Mouse (Mus musculus) stomach, postnatal 0 days (tissue): ENCODE data around the gene Txnrd2. TPM values are rescaled to one million over a fixed set of nuclear protein-coding genes. Genes with fewer than 3 reads are reported as not detected.

ENCODE experiments used
- ATAC-seq: fragments of 200-750 bp; cut with Nextera tagmentation; 2 replicates; pipeline ENCODE4 v1.8.0; 2017; ENCODE audit not compliant: low FRiP score, low TSS enrichment
- DNase-seq: peaks from one replicate; pipeline ENCODE4 v3.0.0-alpha.2; 2016; ENCODE audit warnings: low spot score
- H3K27ac ChIP-seq: fragments of 300-500 bp; sonication (generic); replicated peaks from 2 replicates; pipeline ENCODE4 v1.5.1; 2014; ENCODE audit warnings: mild to moderate bottlenecking, control low read depth
- H3K27me3 ChIP-seq: fragments of 300-500 bp; sonication (generic); 2 replicates; pipeline ENCODE4 v1.6.1; 2014; ENCODE audit warnings: low read length; ENCODE audit not compliant: control insufficient read depth, insufficient read depth
- H3K36me3 ChIP-seq: fragments of 300-500 bp; sonication (generic); 2 replicates; pipeline ENCODE4 v1.6.1; 2014; ENCODE audit warnings: low read length, mixed read lengths; ENCODE audit not compliant: control insufficient read depth, insufficient read depth
- H3K4me1 ChIP-seq: fragments of 300-500 bp; sonication (generic); replicated peaks from 2 replicates; pipeline ENCODE4 v1.6.1; 2014; ENCODE audit warnings: antibody characterized with exemption; ENCODE audit not compliant: control insufficient read depth, insufficient read depth
- H3K4me2 ChIP-seq: fragments of 300-500 bp; sonication (generic); replicated peaks from 2 replicates; pipeline ENCODE4 v1.6.1; 2014; ENCODE audit warnings: low read depth, mild to moderate bottlenecking, control low read depth, moderate library complexity
- H3K4me3 ChIP-seq: fragments of 300-500 bp; sonication (generic); 2 replicates; pipeline ENCODE4 v1.5.1; 2014; ENCODE audit warnings: low read depth, low read length, control low read depth
- H3K9ac ChIP-seq: fragments of 300-500 bp; sonication (generic); 2 replicates; pipeline ENCODE4 v1.6.1; 2014; ENCODE audit warnings: mild to moderate bottlenecking, low read length, control low read depth, mixed read lengths
- H3K9me3 ChIP-seq: fragments of 300-500 bp; sonication (generic); 2 replicates; pipeline ENCODE4 v1.6.1; 2016; ENCODE audit warnings: low read length; ENCODE audit not compliant: control insufficient read depth
- CTCF ChIP-seq: IDR thresholded peaks from 2 replicates; pipeline ENCODE4 v1.5.1; 2016; ENCODE audit warnings: antibody characterized with exemption, low read depth, mild to moderate bottlenecking, moderate library complexity
- EP300 ChIP-seq: optimal IDR thresholded peaks from 2 replicates; pipeline ENCODE3; 2016; ENCODE audit warnings: antibody characterized with exemption
- WGBS: fragments of 180-500 bp; shearing (Covaris S2); extraction: QIAGEN DNeasy Blood & Tissue Kit; methylation state at CpG from one replicate; pipeline ENCODE4 v1.1.7; 2014; 5-methylcytosine and 5-hydroxymethylcytosine counted together
- polyA plus RNA-seq: library from polyadenylated mRNA; unstranded; fragments of >200 nt; fragmentation: Nextera tagmentation; extraction: Ambion mirVana; gene quantifications from 2 replicates; pipeline ENCODE4 v1.2.1, GENCODE M21; 2015

Gene Txnrd2
- polyA plus RNA-seq, 1 experiment from 2014 or later, result 16.2 TPM

- DNase-seq (no peak), ATAC-seq (no peak)
- Histone ChIP-seq H3K4me1 (no peaks in the 10 kb centered on the region), H3K9me3 (no peaks in the 10 kb centered on the region), H3K27ac (no peak overlapping the region), H3K4me2 (no peak overlapping the region), H3K36me3 (no peaks in the 10 kb centered on the region), H3K4me3 (no peak overlapping the region), H3K9ac (no peak overlapping the region), H3K27me3 (no peaks in the 10 kb centered on the region)
- TF ChIP-seq EP300 (no peak), CTCF (no peak)
- 76% methylated on average over 7 of the region's 7 CpGs for WGBS
Measured at GRCm38 (mm10) chr16:18386451-18386850, 39.7 kb upstream of the Txnrd2 start.

- WGBS, result 73% methylated on average over 3 of the region's 3 CpGs
- Histone ChIP-seq H3K4me2 (no peak overlapping the region), H3K9ac (no peak overlapping the region), H3K4me3 (no peak overlapping the region), H3K27me3 (no peaks in the 10 kb centered on the region), H3K4me1 (no peaks in the 10 kb centered on the region), H3K9me3 (no peaks in the 10 kb centered on the region), H3K27ac (no peak overlapping the region), H3K36me3 (no peaks in the 10 kb centered on the region)
- TF ChIP-seq EP300, result no peak
- no peak for TF ChIP-seq CTCF
- ATAC-seq, result no peak
- DNase-seq, result no peak
Measured at GRCm38 (mm10) chr16:18386972-18387371, 39.2 kb upstream of the Txnrd2 start.

GRCm38 (mm10) chr16:18387704-18388582, 38.2 kb upstream of the Txnrd2 start:
- no peak overlapping the region for H3K4me3 ChIP-seq
- H3K9ac ChIP-seq, result no peak overlapping the region
- H3K4me1 ChIP-seq, result no peaks in the 10 kb centered on the region
- H3K36me3 ChIP-seq, result no peaks in the 10 kb centered on the region
- 0 out of 2 replicates have a peak overlapping the region, but pooled peaks have one; percentile 6 for H3K27ac ChIP-seq
- H3K27me3 ChIP-seq, result no peaks in the 10 kb centered on the region
- no peak for TF ChIP-seq EP300
- TF ChIP-seq CTCF, result no peak
- no peaks in the 10 kb centered on the region for H3K9me3 ChIP-seq
- ATAC-seq, result no peak
- no peak overlapping the region for H3K4me2 ChIP-seq
- no peak for DNase-seq
- 27% methylated on average over 5 of the region's 7 CpGs for WGBS

GRCm38 (mm10) chr16:18388583-18389435, 37.4 kb upstream of the Txnrd2 start:
- H3K4me3 ChIP-seq, result no peak overlapping the region
- TF ChIP-seq CTCF (no peak), EP300 (no peak)
- no peaks in the 10 kb centered on the region for H3K36me3 ChIP-seq
- H3K9ac ChIP-seq, result no peak overlapping the region
- peak overlapping the region; percentile 18; the same call in 1 of the 2 replicates for H3K27ac ChIP-seq
- no peaks in the 10 kb centered on the region for H3K27me3 ChIP-seq
- no peak overlapping the region for H3K4me2 ChIP-seq
- DNase-seq, result no peak
- no peak for ATAC-seq
- no peaks in the 10 kb centered on the region for H3K9me3 ChIP-seq
- WGBS, result 74% methylated on average over 14 of the region's 14 CpGs
- no peaks in the 10 kb centered on the region for H3K4me1 ChIP-seq

- no peak for DNase-seq
- WGBS, result 73% methylated on average over 6 of the region's 6 CpGs
- TF ChIP-seq EP300, result no peak
- TF ChIP-seq CTCF, result no peak
- Histone ChIP-seq H3K4me2 (no peak overlapping the region), H3K4me3 (no peak overlapping the region), H3K27me3 (no peaks in the 10 kb centered on the region), H3K4me1 (no peaks in the 10 kb centered on the region), H3K27ac (no peak overlapping the region), H3K9ac (no peak overlapping the region), H3K9me3 (no peaks in the 10 kb centered on the region), H3K36me3 (no peaks in the 10 kb centered on the region)
- no peak for ATAC-seq
Measured at GRCm38 (mm10) chr16:18390399-18390798, 35.8 kb upstream of the Txnrd2 start.
